Mouse (Mus musculus): ENCODE measurements around the gene Spsb3. TPM values are rescaled to one million over a fixed set of nuclear protein-coding genes. Genes with fewer than 3 reads are reported as not detected.

Spsb3 gene
- polyA plus RNA-seq, 1 experiment from 2014 or later = 46.5 TPM

- H3K4me3 ChIP-seq (ENCODE audit: low read depth, low read length) = peak overlapping the region; percentile 82; the same call in 1 of the 2 replicates
- H3K9ac ChIP-seq (ENCODE audit: low read depth, low read length) = peak overlapping the region; percentile 86; the same call in 1 of the 2 replicates
- peaks cover 33% of the 10 kb centered on the region for H3K36me3 ChIP-seq (ENCODE audit: control insufficient read depth, insufficient read depth, low read length)
- WGBS = 75% methylated on average over 4 of the region's 4 CpGs
- no peak for DNase-seq (ENCODE audit: low spot score)
- peaks cover 5% of the 10 kb centered on the region; the same call in 1 of the 2 replicates for H3K4me1 ChIP-seq (replicated peaks; ENCODE audit: control insufficient read depth, insufficient read depth, low read length)
- no peaks in the 10 kb centered on the region for H3K27me3 ChIP-seq (ENCODE audit: control insufficient read depth, insufficient read depth, low read length)
- no peak overlapping the region for H3K27ac ChIP-seq (ENCODE audit: low read depth, low read length)
- no peak overlapping the region for H3K4me2 ChIP-seq (replicated peaks; ENCODE audit: low read depth, low read length)
- no peak for ATAC-seq (ENCODE audit: low FRiP score)
- H3K9me3 ChIP-seq (ENCODE audit: control insufficient read depth, low read length) = no peaks in the 10 kb centered on the region
Measured at GRCm38 (mm10) chr17:24897600-24897999, 11.2 kb downstream of the Spsb3 start.

- Histone ChIP-seq H3K36me3 (ENCODE audit: control insufficient read depth, insufficient read depth, low read length) (peaks cover 33% of the 10 kb centered on the region), H3K4me1 (replicated peaks; ENCODE audit: control insufficient read depth, insufficient read depth, low read length) (peaks cover 5% of the 10 kb centered on the region; the same call in 1 of the 2 replicates), H3K4me3 (ENCODE audit: low read depth, low read length) (no peak overlapping the region), H3K27me3 (ENCODE audit: control insufficient read depth, insufficient read depth, low read length) (no peaks in the 10 kb centered on the region), H3K4me2 (replicated peaks; ENCODE audit: low read depth, low read length) (no peak overlapping the region), H3K27ac (ENCODE audit: low read depth, low read length) (0 out of 2 replicates have a peak overlapping the region, but pooled peaks have one; percentile 6), H3K9me3 (ENCODE audit: control insufficient read depth, low read length) (no peaks in the 10 kb centered on the region), H3K9ac (ENCODE audit: low read depth, low read length) (no peak overlapping the region)
- ATAC-seq (ENCODE audit: low FRiP score) (no peak), DNase-seq (ENCODE audit: low spot score) (no peak)
- 87% methylated on average over 4 of the region's 4 CpGs for WGBS
Measured at GRCm38 (mm10) chr17:24898041-24898854, 11.8 kb downstream of the Spsb3 start.

- Histone ChIP-seq H3K9ac (ENCODE audit: low read depth, low read length) (no peak overlapping the region), H3K27ac (ENCODE audit: low read depth, low read length) (no peak overlapping the region), H3K27me3 (ENCODE audit: control insufficient read depth, insufficient read depth, low read length) (no peaks in the 10 kb centered on the region), H3K36me3 (ENCODE audit: control insufficient read depth, insufficient read depth, low read length) (peaks cover 33% of the 10 kb centered on the region), H3K4me3 (ENCODE audit: low read depth, low read length) (no peak overlapping the region), H3K4me2 (replicated peaks; ENCODE audit: low read depth, low read length) (no peak overlapping the region), H3K4me1 (replicated peaks; ENCODE audit: control insufficient read depth, insufficient read depth, low read length) (peaks cover 5% of the 10 kb centered on the region; the same call in 1 of the 2 replicates), H3K9me3 (ENCODE audit: control insufficient read depth, low read length) (no peaks in the 10 kb centered on the region)
- 88% methylated on average over 5 of the region's 5 CpGs for whole genome bisulfite sequencing
- DNase-seq (ENCODE audit: low spot score) = no peak
- ATAC-seq (ENCODE audit: low FRiP score) = no peak
Measured at GRCm38 (mm10) chr17:24899153-24899552, 12.7 kb downstream of the Spsb3 start.

- H3K9me3 ChIP-seq (ENCODE audit: control insufficient read depth, low read length) = no peaks in the 10 kb centered on the region
- peaks cover 34% of the 10 kb centered on the region for H3K36me3 ChIP-seq (ENCODE audit: control insufficient read depth, insufficient read depth, low read length)
- no peak overlapping the region for H3K9ac ChIP-seq (ENCODE audit: low read depth, low read length)
- no peaks in the 10 kb centered on the region for H3K27me3 ChIP-seq (ENCODE audit: control insufficient read depth, insufficient read depth, low read length)
- no peak overlapping the region for H3K4me3 ChIP-seq (ENCODE audit: low read depth, low read length)
- WGBS = 93% methylated on average over 6 of the region's 6 CpGs
- no peak for ATAC-seq (ENCODE audit: low FRiP score)
- no peak overlapping the region for H3K4me2 ChIP-seq (replicated peaks; ENCODE audit: low read depth, low read length)
- peaks cover 5% of the 10 kb centered on the region; the same call in 1 of the 2 replicates for H3K4me1 ChIP-seq (replicated peaks; ENCODE audit: control insufficient read depth, insufficient read depth, low read length)
- DNase-seq (ENCODE audit: low spot score) = no peak
- no peak overlapping the region for H3K27ac ChIP-seq (ENCODE audit: low read depth, low read length)
Measured at GRCm38 (mm10) chr17:24900014-24900413, 13.6 kb downstream of the Spsb3 start.

- Histone ChIP-seq H3K36me3 (ENCODE audit: control insufficient read depth, insufficient read depth, low read length) (peaks cover 44% of the 10 kb centered on the region), H3K4me1 (replicated peaks; ENCODE audit: control insufficient read depth, insufficient read depth, low read length) (peaks cover 2% of the 10 kb centered on the region; the same call in 1 of the 2 replicates), H3K27me3 (ENCODE audit: control insufficient read depth, insufficient read depth, low read length) (no peaks in the 10 kb centered on the region), H3K27ac (ENCODE audit: low read depth, low read length) (no peak overlapping the region), H3K9me3 (ENCODE audit: control insufficient read depth, low read length) (no peaks in the 10 kb centered on the region), H3K4me3 (ENCODE audit: low read depth, low read length) (no peak overlapping the region), H3K4me2 (replicated peaks; ENCODE audit: low read depth, low read length) (no peak overlapping the region), H3K9ac (ENCODE audit: low read depth, low read length) (no peak overlapping the region)
- 91% methylated on average over 5 of the region's 5 CpGs for WGBS
- no peak for ATAC-seq (ENCODE audit: low FRiP score)
- no peak for DNase-seq (ENCODE audit: low spot score)
Measured at GRCm38 (mm10) chr17:24902124-24902523, 15.7 kb downstream of the Spsb3 start.

DNA sequence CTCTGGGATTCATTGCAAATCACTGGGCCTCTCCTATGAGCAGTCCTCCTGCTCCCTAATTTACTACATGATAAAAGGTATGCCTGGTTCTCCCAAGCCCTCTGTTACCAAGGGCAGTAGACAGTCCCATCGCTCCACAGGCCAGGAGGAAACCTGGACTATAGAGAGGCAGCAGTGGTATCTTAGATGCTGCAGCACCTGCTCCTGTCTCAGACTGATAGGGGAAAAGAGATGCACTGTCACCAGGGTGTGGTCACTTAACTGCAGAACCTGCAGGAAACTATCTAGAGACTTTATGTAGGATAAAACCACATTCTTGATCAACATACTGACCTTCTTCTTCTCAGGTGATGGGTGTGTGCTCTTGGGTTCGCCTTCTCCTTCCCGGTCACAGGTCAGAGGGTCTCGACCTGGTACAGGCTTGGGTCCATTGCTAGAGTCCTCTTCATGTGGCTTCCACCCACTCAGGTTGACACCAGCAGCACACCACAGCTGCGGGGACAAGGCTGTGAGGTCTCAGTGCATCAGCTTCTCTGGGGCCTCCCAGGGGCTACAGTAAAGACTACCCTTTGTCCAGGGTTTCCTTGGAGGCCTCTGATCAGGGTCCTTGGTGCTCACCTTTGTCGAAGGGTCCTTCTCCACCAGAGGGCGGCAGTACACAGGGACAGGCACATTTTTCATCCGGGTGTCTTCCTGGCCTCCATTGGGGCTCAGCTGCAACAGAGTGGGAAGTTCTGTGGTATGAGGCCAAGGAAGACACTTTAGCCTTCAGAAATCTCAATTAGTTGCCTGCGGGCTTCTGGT is 16.4 kb downstream of the Spsb3 start:
- peak; percentile 52 for DNase-seq (ENCODE audit: low spot score)
- H3K4me2 ChIP-seq (replicated peaks; ENCODE audit: low read depth, low read length) = no peak overlapping the region
- WGBS = 74% methylated on average over 9 of the region's 9 CpGs
- no peak overlapping the region for H3K4me3 ChIP-seq (ENCODE audit: low read depth, low read length)
- H3K9me3 ChIP-seq (ENCODE audit: control insufficient read depth, low read length) = no peaks in the 10 kb centered on the region
- no peak overlapping the region for H3K27ac ChIP-seq (ENCODE audit: low read depth, low read length)
- H3K9ac ChIP-seq (ENCODE audit: low read depth, low read length) = no peak overlapping the region
- ATAC-seq (ENCODE audit: low FRiP score) = no peak
- H3K36me3 ChIP-seq (ENCODE audit: control insufficient read depth, insufficient read depth, low read length) = peaks cover 40% of the 10 kb centered on the region
- no peaks in the 10 kb centered on the region for H3K4me1 ChIP-seq (replicated peaks; ENCODE audit: control insufficient read depth, insufficient read depth, low read length)
- no peaks in the 10 kb centered on the region for H3K27me3 ChIP-seq (ENCODE audit: control insufficient read depth, insufficient read depth, low read length)

- WGBS = 86% methylated on average over 9 of the region's 9 CpGs
- DNase-seq (ENCODE audit: low spot score) (no peak), ATAC-seq (ENCODE audit: low FRiP score) (no peak)
- H3K4me2 ChIP-seq (replicated peaks; ENCODE audit: low read depth, low read length) = no peak overlapping the region
- H3K36me3 ChIP-seq (ENCODE audit: control insufficient read depth, insufficient read depth, low read length) = peaks cover 35% of the 10 kb centered on the region
- H3K4me3 ChIP-seq (ENCODE audit: low read depth, low read length) = no peak overlapping the region
- no peaks in the 10 kb centered on the region for H3K27me3 ChIP-seq (ENCODE audit: control insufficient read depth, insufficient read depth, low read length)
- no peaks in the 10 kb centered on the region for H3K4me1 ChIP-seq (replicated peaks; ENCODE audit: control insufficient read depth, insufficient read depth, low read length)
- no peak overlapping the region for H3K27ac ChIP-seq (ENCODE audit: low read depth, low read length)
- H3K9ac ChIP-seq (ENCODE audit: low read depth, low read length) = no peak overlapping the region
- no peaks in the 10 kb centered on the region for H3K9me3 ChIP-seq (ENCODE audit: control insufficient read depth, low read length)
Measured at GRCm38 (mm10) chr17:24903767-24904166, 17.3 kb downstream of the Spsb3 start.

DNA sequence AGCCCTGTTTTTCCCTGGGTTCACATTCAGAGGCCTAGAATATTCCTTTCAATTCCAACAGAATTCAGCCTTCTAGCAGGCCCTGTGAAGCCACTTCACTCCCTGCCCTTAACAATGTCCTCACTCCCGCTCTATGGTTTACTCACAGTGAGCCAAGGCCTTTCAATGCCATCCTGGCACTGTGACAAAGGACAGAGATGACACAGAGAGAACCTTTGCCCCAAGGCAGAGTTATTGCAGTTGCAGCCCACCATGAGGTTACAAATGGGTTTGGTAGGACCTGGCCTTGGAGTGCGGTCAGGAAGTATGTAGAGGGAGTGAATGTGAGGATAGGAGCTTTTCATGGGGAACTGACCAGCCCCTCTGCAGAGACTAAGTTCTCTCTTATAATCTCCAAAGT is 21.1 kb downstream of the Spsb3 start:
- H3K9me3 ChIP-seq (ENCODE audit: control insufficient read depth, low read length) = no peaks in the 10 kb centered on the region
- H3K4me2 ChIP-seq (replicated peaks; ENCODE audit: low read depth, low read length) = no peak overlapping the region
- no peak overlapping the region for H3K27ac ChIP-seq (ENCODE audit: low read depth, low read length)
- no peaks in the 10 kb centered on the region for H3K27me3 ChIP-seq (ENCODE audit: control insufficient read depth, insufficient read depth, low read length)
- H3K9ac ChIP-seq (ENCODE audit: low read depth, low read length) = no peak overlapping the region
- ATAC-seq (ENCODE audit: low FRiP score) (no peak), DNase-seq (ENCODE audit: low spot score) (no peak)
- peaks cover 17% of the 10 kb centered on the region; the same call in 1 of the 2 replicates for H3K36me3 ChIP-seq (ENCODE audit: control insufficient read depth, insufficient read depth, low read length)
- WGBS = 93% methylated on average over 2 of the region's 2 CpGs
- no peaks in the 10 kb centered on the region for H3K4me1 ChIP-seq (replicated peaks; ENCODE audit: control insufficient read depth, insufficient read depth, low read length)
- H3K4me3 ChIP-seq (ENCODE audit: low read depth, low read length) = no peak overlapping the region

All from hindbrain, embryonic 11.5 days (tissue).